Mouse (Mus musculus): ENCODE data around the gene Lman2.

Gene Lman2

GRCm38 (mm10) chr13:55370234-55370633, 7.7 kb upstream of the Lman2 start:
- peak; percentile 83 to 86 for DNase-seq

GRCm38 (mm10) chr13:55369531-55370114, 7.0 kb upstream of the Lman2 start, which contains the start of gene Rgs14:
Rgs14 (plus strand) TSS chr13:55369732.
- peak; percentile 8 to 25 for DNase-seq

- peak; percentile 27 to 39 for DNase-seq
These were observed 5.8 kb upstream of the Lman2 start for GRCm38 (mm10) chr13:55368401-55368800.

DNA sequence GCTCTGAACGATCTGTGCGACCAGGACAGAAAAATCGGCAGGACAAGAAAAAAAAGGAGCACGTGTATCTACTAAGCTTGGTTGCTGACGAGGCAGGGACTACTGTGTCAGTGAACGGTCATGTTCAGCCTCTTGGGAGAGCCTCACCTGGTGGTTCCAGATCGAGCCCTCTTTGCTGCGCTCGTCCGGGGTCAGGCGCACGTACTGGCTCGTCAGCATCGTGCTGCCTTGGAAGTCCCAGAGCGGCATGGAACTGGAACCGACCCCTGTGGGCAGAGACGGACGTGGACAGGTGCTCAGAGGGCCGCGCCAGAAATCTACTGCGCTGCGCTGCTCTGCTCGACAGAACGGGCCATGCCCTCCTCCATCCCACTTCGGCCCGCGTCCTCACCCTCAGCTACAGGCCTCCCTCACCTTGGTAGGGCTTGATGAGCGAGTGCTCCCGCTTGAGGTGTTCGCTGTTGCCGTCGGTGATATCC, 570 bp downstream of the Lman2 start:
- DNase-seq: no peak

- DNase-seq: no peak
These were observed 1.4 kb downstream of the Lman2 start for GRCm38 (mm10) chr13:55361145-55361544.

DNA sequence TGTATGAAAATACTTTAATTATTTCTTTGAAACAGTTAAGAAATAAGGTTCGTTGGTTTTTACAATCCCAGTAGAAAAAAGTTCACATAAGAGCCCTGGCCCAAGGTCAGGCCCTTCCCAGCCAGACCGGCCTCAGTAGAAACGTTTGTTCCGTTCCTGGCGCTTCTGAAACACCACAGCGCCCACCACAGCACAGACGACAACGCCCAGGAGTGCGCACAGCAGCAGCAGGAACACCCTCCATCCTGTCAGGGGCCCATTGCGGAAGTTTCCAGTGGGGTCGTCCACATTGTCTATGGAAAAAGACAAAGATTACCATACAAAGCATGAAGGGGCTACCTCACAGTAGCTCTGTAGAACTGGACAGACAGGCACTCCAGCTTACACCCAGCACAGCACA, 15.8 kb downstream of the Lman2 start:
- DNase-seq: no peak

DNA sequence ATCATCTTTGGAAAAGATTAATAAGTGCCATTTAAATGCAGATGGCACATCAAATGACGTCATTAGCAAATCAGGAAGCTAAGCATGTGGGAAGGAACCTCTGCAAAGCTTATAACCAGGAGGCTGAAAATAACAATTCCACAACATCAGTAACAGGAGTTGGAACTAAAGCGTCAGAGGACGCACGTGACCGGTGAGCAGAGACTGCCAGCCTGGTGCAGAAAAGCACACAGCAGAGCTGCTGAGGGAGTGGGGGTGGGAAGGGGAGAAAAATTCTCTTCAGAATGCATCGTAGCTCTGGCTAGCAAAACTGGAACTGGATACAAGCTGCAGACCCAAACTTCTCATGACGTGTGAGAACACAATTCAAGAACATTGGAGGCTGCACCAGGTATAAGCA, 18.3 kb downstream of the Lman2 start:
- no peak for DNase-seq

DNA sequence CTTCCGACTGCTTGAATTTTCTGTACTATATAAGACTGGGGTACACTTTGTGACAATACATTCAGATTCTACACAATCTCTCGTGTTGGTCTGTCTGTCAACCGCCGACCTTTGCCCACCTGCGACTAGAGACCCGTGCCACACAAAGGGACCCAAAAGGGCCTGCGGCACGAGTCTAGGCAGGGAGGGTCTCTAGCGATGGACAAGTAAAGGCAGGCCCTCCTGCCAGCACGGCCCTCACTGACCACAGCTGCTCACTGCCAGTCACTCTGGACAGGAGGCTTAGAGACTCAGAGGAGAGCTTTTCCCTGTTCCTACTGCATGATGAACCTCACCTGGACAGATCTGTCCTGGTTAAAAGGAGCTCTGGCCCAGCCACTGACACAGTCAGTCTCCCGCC, 20.1 kb downstream of the Lman2 start:
- DNase-seq: no peak

DNA sequence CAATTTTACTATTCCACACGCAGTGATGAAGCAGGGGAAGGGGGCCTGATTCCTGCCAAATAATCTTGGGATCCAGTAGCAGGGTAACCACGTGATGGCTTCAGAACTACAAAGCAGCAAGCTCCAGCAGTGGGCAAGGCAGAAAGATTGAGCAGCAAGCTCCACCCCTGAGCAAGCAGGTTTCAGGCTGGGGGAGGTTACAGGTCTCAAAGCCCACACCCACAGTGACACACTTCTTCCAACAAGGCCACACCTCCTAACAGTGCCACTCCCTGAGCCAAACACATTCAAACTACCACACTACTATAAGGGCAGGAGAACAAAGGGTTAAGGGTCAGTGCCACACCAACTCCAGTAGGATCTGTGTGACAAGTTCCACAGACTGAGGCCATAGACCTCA, 23.3 kb downstream of the Lman2 start:
- no peak for DNase-seq

GRCm38 (mm10) chr13:55338131-55339054, 24.2 kb downstream of the Lman2 start:
- peak in 1 of 2 experiments; percentile 44 for DNase-seq

GRCm38 (mm10) chr13:55337341-55337975, 25.1 kb downstream of the Lman2 start:
- peak in 1 of 2 experiments; percentile 45 for DNase-seq

GRCm38 (mm10) chr13:55335701-55336100, 26.9 kb downstream of the Lman2 start:
- DNase-seq: no peak

DNA sequence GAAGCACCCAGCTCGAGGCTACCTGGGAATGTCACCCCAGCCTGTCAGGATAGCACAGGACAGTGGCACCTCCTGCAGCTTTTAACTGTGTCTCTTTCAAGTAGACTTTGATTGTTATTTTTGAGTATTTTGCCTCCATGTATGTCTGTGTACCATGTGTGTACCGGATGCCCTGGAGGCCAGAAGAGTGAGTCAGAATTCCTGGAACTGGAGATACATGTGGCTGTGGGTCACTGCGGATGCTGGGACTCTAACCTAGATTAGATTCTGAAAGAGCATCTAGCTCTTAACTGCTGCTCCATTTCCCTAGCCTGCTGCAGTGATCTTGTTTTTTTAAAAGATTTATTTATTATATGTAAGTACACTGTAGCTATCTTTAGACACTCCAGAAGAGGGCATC, 30.3 kb downstream of the Lman2 start:
- no peak for DNase-seq

- peak in 1 of 2 experiments; percentile 23 for DNase-seq
These were observed 31.8 kb downstream of the Lman2 start for GRCm38 (mm10) chr13:55330567-55331400.

GRCm38 (mm10) chr13:55329683-55330566, 32.7 kb downstream of the Lman2 start, which contains the start of gene Mxd3:
Mxd3 (minus strand) TSS chr13:55329823.
- DNase-seq: peak; percentile 78 to 90

DNA sequence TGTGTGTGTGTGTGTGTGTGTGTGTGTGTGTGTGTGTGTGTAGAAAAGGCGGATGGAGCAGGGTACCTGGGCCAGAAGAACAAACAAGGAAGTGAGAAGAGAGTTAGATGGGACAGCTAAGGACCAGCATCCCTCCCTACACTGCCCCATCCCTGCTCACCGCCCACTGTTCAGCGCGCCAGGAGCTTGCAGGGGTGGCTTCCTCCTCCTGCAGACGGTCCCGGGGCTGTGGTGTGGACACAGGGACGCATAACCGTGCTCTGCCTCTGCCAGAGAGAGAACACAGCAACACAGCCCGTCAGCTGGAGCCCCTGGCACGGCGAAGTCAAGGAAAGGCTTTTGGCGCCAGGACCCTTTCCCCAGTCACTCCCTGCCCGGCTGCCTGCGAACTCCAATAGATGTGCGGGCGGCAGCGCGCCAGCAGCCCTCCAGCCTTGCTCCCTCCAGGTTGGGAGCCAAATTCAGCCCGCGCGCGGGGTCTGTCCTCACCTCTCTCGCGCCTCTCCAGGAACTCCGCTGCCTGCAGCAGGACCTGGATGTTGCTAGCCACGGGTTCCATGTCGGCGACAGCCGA, 33.4 kb downstream of the Lman2 start:
- DNase-seq: no peak

DNA sequence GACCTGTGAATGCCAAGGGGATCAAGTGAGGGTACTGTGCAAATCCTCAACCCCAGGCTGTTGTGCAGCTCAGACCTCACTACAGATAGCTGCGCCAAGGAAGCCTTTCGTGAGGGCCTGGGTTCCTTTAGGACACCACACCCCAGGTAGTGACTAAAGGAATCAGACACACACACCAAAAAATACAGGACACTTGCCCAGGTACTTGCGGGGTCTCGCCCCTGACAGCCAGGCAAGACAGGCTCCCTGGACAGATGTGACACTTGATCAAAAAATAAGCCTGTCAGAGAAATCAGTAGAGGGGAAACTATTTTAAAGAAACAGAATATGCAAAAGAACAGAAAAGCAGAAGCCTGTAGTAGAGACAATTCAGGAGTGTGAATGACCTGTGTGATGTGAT, 33.9 kb downstream of the Lman2 start:
- DNase-seq: no peak

DNA sequence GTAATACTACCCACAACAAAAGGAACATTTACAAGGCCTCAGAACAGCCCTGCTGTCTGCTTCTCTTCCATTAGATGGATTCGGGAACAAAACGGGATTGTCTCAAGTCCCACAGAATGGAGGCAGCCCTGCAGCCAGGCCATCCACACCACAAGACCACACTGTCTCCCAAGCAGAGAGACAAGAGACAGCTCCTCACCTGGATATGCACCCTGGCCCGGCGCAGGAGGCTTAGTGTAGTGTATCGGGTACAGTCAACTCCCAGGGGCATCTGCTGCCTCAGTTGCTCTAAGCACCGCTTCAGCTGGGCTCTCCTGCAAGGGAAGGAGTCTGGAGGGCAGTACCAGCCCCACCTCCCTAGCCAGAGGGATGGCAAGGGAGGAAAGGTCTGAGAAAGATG, 34.4 kb downstream of the Lman2 start:
- no peak for DNase-seq

- DNase-seq: peak; percentile 90 to 92
These were observed 35.0 kb downstream of the Lman2 start for GRCm38 (mm10) chr13:55327633-55328032.

- DNase-seq: no peak
These were observed 35.4 kb downstream of the Lman2 start for GRCm38 (mm10) chr13:55327169-55327568.

DNA sequence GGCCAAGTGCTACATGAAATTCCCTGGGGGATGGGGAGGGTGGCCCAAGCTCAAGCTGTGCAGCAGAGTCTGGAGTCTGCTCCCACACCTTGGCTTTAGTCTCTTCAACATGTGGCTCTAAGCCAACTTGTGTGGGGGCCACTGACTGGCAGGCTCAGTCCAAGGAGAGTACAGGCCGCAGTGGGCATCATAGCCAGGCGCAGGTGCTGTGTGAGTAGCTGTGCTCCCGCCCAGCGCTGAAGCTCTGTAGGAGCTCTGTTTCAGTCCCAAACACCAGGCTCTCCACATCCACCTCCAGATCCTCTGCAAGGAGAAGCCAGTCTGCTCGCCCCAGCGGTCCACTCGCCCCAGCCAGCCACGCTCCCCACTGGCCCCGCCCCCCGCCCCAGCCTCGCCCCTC, 37.0 kb downstream of the Lman2 start:
- DNase-seq: peak in 1 of 2 experiments; percentile 38

All from kidney, postnatal 36 days (tissue).